Mouse (Mus musculus): ENCODE measurements around the gene Rtp2. TPM values are rescaled to one million over a fixed set of nuclear protein-coding genes. Genes with fewer than 3 reads are reported as not detected.
"Not testable (repeated sequence)": the region's sequence is repeated elsewhere in the genome, so short reads cannot be mapped to it uniquely, and the experiment has no call there.

Gene Rtp2
- polyA plus RNA-seq, 1 experiment: not detected

- TF ChIP-seq CTCF (IDR thresholded peaks at IDR 0.05; ENCODE audit: extremely low read depth, insufficient read depth, insufficient read length, insufficient replicate concordance): no peak
- TF ChIP-seq POLR2A (IDR thresholded peaks at IDR 0.05; ENCODE audit: low read depth, low read length): no peak
- Histone ChIP-seq H3K4me1 (ENCODE audit: control insufficient read depth, insufficient read depth, insufficient read length) (no peaks in the 10 kb centered on the region), H3K27me3 (ENCODE audit: control insufficient read depth, insufficient read depth, low read length) (no peaks in the 10 kb centered on the region), H3K36me3 (ENCODE audit: control insufficient read depth, insufficient read depth, low read length) (no peaks in the 10 kb centered on the region), H3K4me3 (ENCODE audit: extremely low read depth, insufficient read depth, insufficient read length) (no peak overlapping the region), H3K27ac (ENCODE audit: insufficient read depth, low read length) (no peak overlapping the region)
- 86% methylated on average over 3 of the region's 3 CpGs for WGBS
- DNase-seq (ENCODE audit: low read depth in 1 of 2, low spot score in 2 of 2): no peak
Measured at GRCm38 (mm10) chr16:23930426-23931073, 1.6 kb downstream of the Rtp2 start.

- no peaks in the 10 kb centered on the region for H3K36me3 ChIP-seq (ENCODE audit: control insufficient read depth, insufficient read depth, low read length)
- DNase-seq (ENCODE audit: low read depth in 1 of 2, low spot score in 2 of 2): peak in 1 of 2 experiments; percentile 6
- H3K27ac ChIP-seq (ENCODE audit: insufficient read depth, low read length): no peak overlapping the region
- H3K27me3 ChIP-seq (ENCODE audit: control insufficient read depth, insufficient read depth, low read length): no peaks in the 10 kb centered on the region
- no peaks in the 10 kb centered on the region for H3K4me1 ChIP-seq (ENCODE audit: control insufficient read depth, insufficient read depth, insufficient read length)
- H3K4me3 ChIP-seq (ENCODE audit: extremely low read depth, insufficient read depth, insufficient read length): no peak overlapping the region
- TF ChIP-seq CTCF (IDR thresholded peaks at IDR 0.05; ENCODE audit: extremely low read depth, insufficient read depth, insufficient read length, insufficient replicate concordance) (no peak), POLR2A (IDR thresholded peaks at IDR 0.05; ENCODE audit: low read depth, low read length) (no peak)
- WGBS: 87% methylated on average over 33 of the region's 33 CpGs
Measured at GRCm38 (mm10) chr16:23927301-23928114, 4.7 kb downstream of the Rtp2 start.

GRCm38 (mm10) chr16:23922906-23923305 lies 9.3 kb downstream of the Rtp2 start:
- DNase-seq (ENCODE audit: low read depth in 1 of 2, low spot score in 2 of 2): no peak
- no peaks in the 10 kb centered on the region for H3K4me1 ChIP-seq (ENCODE audit: control insufficient read depth, insufficient read depth, insufficient read length)
- no peaks in the 10 kb centered on the region for H3K36me3 ChIP-seq (ENCODE audit: control insufficient read depth, insufficient read depth, low read length)
- TF ChIP-seq POLR2A (IDR thresholded peaks at IDR 0.05; ENCODE audit: low read depth, low read length): no peak
- no peak for TF ChIP-seq CTCF (IDR thresholded peaks at IDR 0.05; ENCODE audit: extremely low read depth, insufficient read depth, insufficient read length, insufficient replicate concordance)
- no peak overlapping the region for H3K4me3 ChIP-seq (ENCODE audit: extremely low read depth, insufficient read depth, insufficient read length)
- H3K27ac ChIP-seq (ENCODE audit: insufficient read depth, low read length): no peak overlapping the region
- no peaks in the 10 kb centered on the region for H3K27me3 ChIP-seq (ENCODE audit: control insufficient read depth, insufficient read depth, low read length)
- 93% methylated on average over 1 of the region's 1 CpGs for WGBS

- Histone ChIP-seq H3K4me1 (ENCODE audit: control insufficient read depth, insufficient read depth, insufficient read length) (no peaks in the 10 kb centered on the region), H3K36me3 (ENCODE audit: control insufficient read depth, insufficient read depth, low read length) (no peaks in the 10 kb centered on the region), H3K27ac (ENCODE audit: insufficient read depth, low read length) (no peak overlapping the region), H3K27me3 (ENCODE audit: control insufficient read depth, insufficient read depth, low read length) (no peaks in the 10 kb centered on the region), H3K4me3 (ENCODE audit: extremely low read depth, insufficient read depth, insufficient read length) (no peak overlapping the region)
- TF ChIP-seq POLR2A (IDR thresholded peaks at IDR 0.05; ENCODE audit: low read depth, low read length): no peak
- TF ChIP-seq CTCF (IDR thresholded peaks at IDR 0.05; ENCODE audit: extremely low read depth, insufficient read depth, insufficient read length, insufficient replicate concordance): no peak
- 74% methylated on average over 5 of the region's 5 CpGs for WGBS
- DNase-seq (ENCODE audit: low read depth in 1 of 2, low spot score in 2 of 2): no peak
Measured at GRCm38 (mm10) chr16:23921697-23922096, 10.5 kb downstream of the Rtp2 start.

- TF ChIP-seq CTCF (IDR thresholded peaks at IDR 0.05; ENCODE audit: extremely low read depth, insufficient read depth, insufficient read length, insufficient replicate concordance) (no peak), POLR2A (IDR thresholded peaks at IDR 0.05; ENCODE audit: low read depth, low read length) (no peak)
- Histone ChIP-seq H3K27me3 (ENCODE audit: control insufficient read depth, insufficient read depth, low read length) (no peaks in the 10 kb centered on the region), H3K36me3 (ENCODE audit: control insufficient read depth, insufficient read depth, low read length) (no peaks in the 10 kb centered on the region), H3K4me3 (ENCODE audit: extremely low read depth, insufficient read depth, insufficient read length) (no peak overlapping the region), H3K27ac (ENCODE audit: insufficient read depth, low read length) (no peak overlapping the region), H3K4me1 (ENCODE audit: control insufficient read depth, insufficient read depth, insufficient read length) (no peaks in the 10 kb centered on the region)
- 88% methylated on average over 2 of the region's 2 CpGs for WGBS
- DNase-seq (ENCODE audit: low read depth in 1 of 2, low spot score in 2 of 2): no peak
Measured at GRCm38 (mm10) chr16:23919418-23919817, 12.8 kb downstream of the Rtp2 start.

GRCm38 (mm10) chr16:23913401-23913800 lies 18.8 kb downstream of the Rtp2 start:
- Histone ChIP-seq H3K4me3 (ENCODE audit: extremely low read depth, insufficient read depth, insufficient read length) (no peak overlapping the region), H3K27me3 (ENCODE audit: control insufficient read depth, insufficient read depth, low read length) (no peaks in the 10 kb centered on the region), H3K27ac (ENCODE audit: insufficient read depth, low read length) (no peak overlapping the region), H3K36me3 (ENCODE audit: control insufficient read depth, insufficient read depth, low read length) (no peaks in the 10 kb centered on the region), H3K4me1 (ENCODE audit: control insufficient read depth, insufficient read depth, insufficient read length) (no peaks in the 10 kb centered on the region)
- WGBS: 54% methylated on average over 3 of the region's 3 CpGs
- no peak for TF ChIP-seq POLR2A (IDR thresholded peaks at IDR 0.05; ENCODE audit: low read depth, low read length)
- no peak for DNase-seq (ENCODE audit: low read depth in 1 of 2, low spot score in 2 of 2)

GRCm38 (mm10) chr16:23912741-23913140 lies 19.5 kb downstream of the Rtp2 start:
- Histone ChIP-seq H3K27ac (ENCODE audit: insufficient read depth, low read length) (no peak overlapping the region), H3K36me3 (ENCODE audit: control insufficient read depth, insufficient read depth, low read length) (no peaks in the 10 kb centered on the region), H3K4me3 (ENCODE audit: extremely low read depth, insufficient read depth, insufficient read length) (no peak overlapping the region), H3K27me3 (ENCODE audit: control insufficient read depth, insufficient read depth, low read length) (no peaks in the 10 kb centered on the region), H3K4me1 (ENCODE audit: control insufficient read depth, insufficient read depth, insufficient read length) (no peaks in the 10 kb centered on the region)
- no peak for DNase-seq (ENCODE audit: low read depth in 1 of 2, low spot score in 2 of 2)
- WGBS: 86% methylated on average over 13 of the region's 13 CpGs
- TF ChIP-seq CTCF (IDR thresholded peaks at IDR 0.05; ENCODE audit: extremely low read depth, insufficient read depth, insufficient read length, insufficient replicate concordance) (no peak), POLR2A (IDR thresholded peaks at IDR 0.05; ENCODE audit: low read depth, low read length) (no peak)

GRCm38 (mm10) chr16:23909015-23909354 lies 23.2 kb downstream of the Rtp2 start:
- H3K27me3 ChIP-seq (ENCODE audit: control insufficient read depth, insufficient read depth, low read length); H3K27ac ChIP-seq (ENCODE audit: insufficient read depth, low read length); H3K4me3 ChIP-seq (ENCODE audit: extremely low read depth, insufficient read depth, insufficient read length); H3K36me3 ChIP-seq (ENCODE audit: control insufficient read depth, insufficient read depth, low read length); H3K4me1 ChIP-seq (ENCODE audit: control insufficient read depth, insufficient read depth, insufficient read length); DNase-seq (ENCODE audit: low read depth in 1 of 2, low spot score in 2 of 2): not testable (repeated sequence)
- WGBS: 85% methylated on average over 3 of the region's 3 CpGs

- H3K27me3 ChIP-seq (ENCODE audit: control insufficient read depth, insufficient read depth, low read length); H3K27ac ChIP-seq (ENCODE audit: insufficient read depth, low read length); H3K36me3 ChIP-seq (ENCODE audit: control insufficient read depth, insufficient read depth, low read length); H3K4me1 ChIP-seq (ENCODE audit: control insufficient read depth, insufficient read depth, insufficient read length); H3K4me3 ChIP-seq (ENCODE audit: extremely low read depth, insufficient read depth, insufficient read length); DNase-seq (ENCODE audit: low read depth in 1 of 2, low spot score in 2 of 2): not testable (repeated sequence)
- 85% methylated on average over 9 of the region's 9 CpGs for WGBS
Measured at GRCm38 (mm10) chr16:23908076-23909014, 23.8 kb downstream of the Rtp2 start.

All from spleen, adult 2 months (tissue).